Mouse (Mus musculus): ENCODE results near the gene Bco1.
A peak's percentile ranks its signal among the peaks of the same experiment; 100 is the strongest.

Gene Bco1

GRCm38 (mm10) chr8:117097051-117097563, 1.5 kb downstream of the Bco1 start:
- DNase-seq = no peak

- DNase-seq = peak; percentile 40
Measured at GRCm38 (mm10) chr8:117097564-117098191, 2.0 kb downstream of the Bco1 start.

GRCm38 (mm10) chr8:117107533-117107932, 11.9 kb downstream of the Bco1 start:
- DNase-seq = peak; percentile 53

- no peak for DNase-seq
Measured at GRCm38 (mm10) chr8:117109018-117109711, 13.5 kb downstream of the Bco1 start.

GRCm38 (mm10) chr8:117109801-117110390, 14.2 kb downstream of the Bco1 start:
- DNase-seq = peak; percentile 59

GRCm38 (mm10) chr8:117111641-117112040, 16.0 kb downstream of the Bco1 start:
- no peak for DNase-seq

- DNase-seq = no peak
Measured at GRCm38 (mm10) chr8:117112261-117112660, 16.6 kb downstream of the Bco1 start.

GRCm38 (mm10) chr8:117115094-117115493, 19.4 kb downstream of the Bco1 start:
- no peak for DNase-seq

- DNase-seq = no peak
Measured at GRCm38 (mm10) chr8:117115676-117116446, 20.2 kb downstream of the Bco1 start.

GRCm38 (mm10) chr8:117116534-117116933, 20.9 kb downstream of the Bco1 start:
- no peak for DNase-seq

- DNase-seq = no peak
Measured at GRCm38 (mm10) chr8:117118409-117118808, 22.8 kb downstream of the Bco1 start.

- DNase-seq = no peak
Measured at GRCm38 (mm10) chr8:117121277-117121676, 25.6 kb downstream of the Bco1 start.

GRCm38 (mm10) chr8:117123850-117124633, 28.4 kb downstream of the Bco1 start:
- no peak for DNase-seq

GRCm38 (mm10) chr8:117125854-117126253, 30.2 kb downstream of the Bco1 start:
- DNase-seq = no peak

- DNase-seq = no peak
Measured at GRCm38 (mm10) chr8:117126411-117126810, 30.8 kb downstream of the Bco1 start.

- DNase-seq = no peak
Measured at GRCm38 (mm10) chr8:117127063-117127462, 31.4 kb downstream of the Bco1 start.

- no peak for DNase-seq
Measured at GRCm38 (mm10) chr8:117133702-117134101, 38.0 kb downstream of the Bco1 start.

GRCm38 (mm10) chr8:117136351-117136750, 40.7 kb downstream of the Bco1 start:
- no peak for DNase-seq

- DNase-seq = no peak
Measured at GRCm38 (mm10) chr8:117136763-117137162, 41.1 kb downstream of the Bco1 start.

- no peak for DNase-seq
Measured at GRCm38 (mm10) chr8:117137357-117137756, 41.7 kb downstream of the Bco1 start.

GRCm38 (mm10) chr8:117148520-117148919, 52.9 kb downstream of the Bco1 start:
- no peak for DNase-seq

- DNase-seq = no peak
Measured at GRCm38 (mm10) chr8:117156149-117156548, 60.5 kb downstream of the Bco1 start.

All from layer of hippocampus, adult 9-11 months (tissue).